Mouse (Mus musculus): ENCODE data around the gene Phospho1. TPM values are rescaled to one million over a fixed set of nuclear protein-coding genes. Genes with fewer than 3 reads are reported as not detected.

The Phospho1 gene
- total RNA-seq (2021) (100 to 1,000 TPM; 179 to 254 TPM), polyA plus RNA-seq (2012; rRNA removed) (431 and 453 TPM in 2 replicates)
- long read RNA-seq, transcript Phospho1-201 (3 exons, 1,910 nt): minor isoform, 7 of 32 reads
- long read RNA-seq, transcript Phospho1-202 (3 exons, 590 nt): major isoform, 22 of 32 reads
- long read RNA-seq, partial matches to known transcripts: 2 of 32 reads
- long read RNA-seq, other reads (novel, unspliced or antisense): 1 of 32 reads

- peak; percentile 97 for DNase-seq
Measured at GRCm38 (mm10) chr11:95824071-95824876, at the start of gene Phospho1. Phospho1 (plus strand) TSS chr11:95824499.

DNA sequence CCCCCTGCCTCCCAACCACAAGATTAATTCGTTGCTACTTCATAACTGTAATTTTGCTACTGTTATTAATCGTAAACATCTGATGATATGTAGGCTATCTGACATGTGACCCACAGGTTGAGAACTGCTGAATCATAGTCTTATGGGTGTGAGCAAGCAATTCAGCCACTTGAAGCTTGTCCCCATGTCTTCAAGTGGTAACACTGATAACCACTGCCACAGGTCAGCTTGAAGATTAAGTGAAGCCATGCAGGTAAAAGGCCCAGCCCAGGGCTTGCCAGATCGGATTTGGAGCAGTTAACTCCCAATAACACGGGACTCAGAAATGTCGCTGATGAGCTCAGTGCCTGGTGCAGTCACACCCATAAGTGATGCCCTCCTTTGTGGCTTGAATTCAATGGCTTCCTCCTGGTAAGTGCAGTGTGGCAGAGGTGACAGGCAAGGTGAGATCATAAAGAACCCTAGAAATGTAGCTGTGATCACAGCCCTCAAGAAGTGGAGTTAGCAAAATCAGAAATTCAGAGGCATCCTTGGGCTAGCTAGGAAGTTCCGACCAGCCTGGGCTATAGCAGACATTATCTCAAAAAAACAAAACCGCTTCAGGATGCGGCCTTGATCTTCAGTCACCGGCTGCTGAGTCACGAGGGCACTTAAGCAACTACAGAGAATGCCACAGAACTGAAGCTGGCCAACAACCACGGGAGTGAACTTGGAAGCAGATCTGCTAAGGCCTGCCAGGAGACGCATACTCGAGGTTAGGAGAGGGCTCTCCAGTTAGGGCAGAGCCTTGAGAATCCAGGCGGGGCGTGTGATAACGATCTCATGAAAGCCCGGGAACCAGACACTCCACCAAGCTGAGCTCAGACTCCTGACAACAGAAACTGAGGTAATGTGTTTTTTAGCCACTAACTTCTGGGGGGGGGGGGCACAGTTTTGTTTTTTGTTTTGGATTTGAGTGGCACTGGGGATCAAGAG, 46.7 kb upstream of the Phospho1 start:
- peak; percentile 94 for DNase-seq

DNA sequence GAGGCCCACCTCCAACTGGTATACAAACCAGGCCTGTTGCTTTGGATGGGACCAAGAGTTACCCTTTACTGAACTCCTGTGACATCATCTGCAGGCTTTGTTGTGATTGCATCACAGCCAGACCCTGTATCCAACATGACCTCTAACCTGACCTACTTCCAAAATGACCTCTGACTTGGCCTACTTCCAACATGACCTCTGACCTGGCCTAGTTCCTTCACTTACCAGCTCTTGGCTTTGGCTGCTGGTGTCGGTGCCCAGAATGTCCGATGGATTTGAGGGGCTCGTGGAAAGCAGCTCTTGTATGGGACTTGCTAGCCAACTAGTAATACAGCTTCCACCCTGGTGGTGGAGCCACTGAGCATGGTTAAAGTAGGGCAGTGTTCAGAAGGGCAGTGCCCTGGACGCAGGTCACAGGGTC, 45.5 kb upstream of the Phospho1 start:
- peak; percentile 82 for DNase-seq

GRCm38 (mm10) chr11:95779366-95779765, 44.9 kb upstream of the Phospho1 start:
- no peak for DNase-seq

DNA sequence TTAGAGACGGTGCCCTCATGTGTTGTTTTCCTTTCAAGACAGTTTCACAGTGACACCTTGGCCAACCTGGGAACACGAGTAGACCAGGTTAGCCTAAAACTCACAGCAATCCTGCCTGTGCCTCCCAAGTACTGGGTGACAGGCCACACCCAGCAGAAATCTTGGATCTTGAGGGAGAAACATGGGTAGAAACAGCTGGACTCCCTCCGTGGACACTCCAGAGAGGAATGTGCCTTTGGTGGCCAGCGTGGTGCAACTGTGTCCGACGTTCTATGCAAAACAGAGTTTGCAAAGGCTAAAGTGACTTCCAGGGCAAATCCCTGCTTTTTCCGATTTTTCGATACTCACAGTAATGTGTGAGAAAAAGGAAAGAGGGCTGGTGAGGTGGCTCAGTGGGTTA, 43.8 kb upstream of the Phospho1 start:
- DNase-seq: no peak

DNA sequence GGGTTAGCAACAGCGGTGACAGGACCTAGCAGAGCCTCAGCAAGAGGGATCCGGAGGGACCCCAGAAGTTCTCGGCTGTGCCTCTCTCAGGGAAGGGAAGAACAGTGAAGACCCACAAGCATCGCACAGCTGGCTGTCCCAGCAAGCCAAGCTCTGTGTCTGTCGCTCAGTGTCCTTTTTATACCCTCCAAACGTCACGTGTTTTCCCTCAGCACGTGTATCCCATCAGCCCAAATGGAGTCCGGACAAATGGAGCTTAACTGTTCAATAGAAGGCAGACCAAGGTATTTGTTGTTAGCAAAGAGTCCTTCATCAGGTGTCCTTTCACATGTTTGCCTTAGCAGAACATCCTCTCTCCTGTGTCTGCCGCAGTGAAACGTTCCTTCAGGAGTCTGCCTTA, 42.7 kb upstream of the Phospho1 start:
- no peak for DNase-seq

DNA sequence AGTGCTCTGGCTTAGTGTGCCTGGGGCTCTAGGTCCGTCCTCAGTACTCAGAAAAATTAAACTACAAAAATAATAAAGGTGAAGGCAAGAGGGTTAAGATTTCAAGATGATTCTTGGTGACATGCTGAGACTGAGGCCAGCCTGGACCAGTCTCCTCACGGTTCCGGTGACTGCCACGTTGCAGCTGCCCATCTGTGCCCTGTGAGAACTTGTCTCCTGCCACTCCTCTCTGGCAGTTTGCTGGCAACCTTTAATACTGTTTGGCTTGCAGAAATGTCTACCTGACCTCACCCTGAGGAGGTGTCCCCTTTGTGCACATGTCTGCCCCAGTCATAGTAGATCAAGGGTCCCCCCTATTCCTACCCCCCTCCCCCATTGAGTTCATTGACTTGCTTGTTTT, 40.8 kb upstream of the Phospho1 start:
- DNase-seq: no peak

- DNase-seq: no peak
Measured at GRCm38 (mm10) chr11:95783958-95784357, 40.3 kb upstream of the Phospho1 start.

DNA sequence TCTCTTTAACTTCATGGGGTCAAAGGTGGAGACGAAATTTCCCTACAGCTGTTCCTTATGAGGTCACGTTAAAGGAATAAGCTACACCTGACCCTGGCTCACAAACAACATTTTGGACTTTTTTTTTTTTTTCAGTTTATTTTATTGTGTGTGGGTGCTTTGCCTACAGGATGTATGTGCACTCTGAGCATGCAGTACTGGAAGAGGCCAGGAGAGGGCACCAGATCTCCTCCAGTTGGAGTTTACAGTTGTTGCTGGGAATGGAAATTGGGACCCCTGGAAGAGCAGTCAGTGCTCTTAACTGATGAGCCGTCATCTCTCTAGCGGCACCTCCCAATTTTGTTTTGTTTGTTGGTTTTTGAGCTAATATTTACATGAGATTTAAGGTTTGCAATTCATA, 38.6 kb upstream of the Phospho1 start:
- DNase-seq: no peak

DNA sequence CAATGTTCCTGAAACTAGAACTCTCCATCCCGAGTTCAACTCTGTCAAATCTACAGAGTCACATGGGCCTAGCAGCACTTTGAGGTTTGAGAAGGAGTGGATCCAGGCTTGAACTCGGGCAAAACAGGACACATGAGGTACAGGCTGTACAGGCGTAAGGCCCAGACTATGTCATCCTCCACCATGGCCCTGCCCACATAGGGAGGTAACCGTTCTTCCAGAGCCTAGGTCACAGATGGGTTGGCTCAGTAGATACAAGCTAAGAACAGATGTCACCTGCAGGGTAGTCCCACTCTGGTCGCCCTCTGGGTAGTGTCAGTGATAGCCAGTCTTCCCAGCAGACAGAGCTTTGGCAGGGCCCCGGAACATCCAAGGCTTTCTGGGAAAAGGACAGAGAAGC, 37.8 kb upstream of the Phospho1 start:
- no peak for DNase-seq

DNA sequence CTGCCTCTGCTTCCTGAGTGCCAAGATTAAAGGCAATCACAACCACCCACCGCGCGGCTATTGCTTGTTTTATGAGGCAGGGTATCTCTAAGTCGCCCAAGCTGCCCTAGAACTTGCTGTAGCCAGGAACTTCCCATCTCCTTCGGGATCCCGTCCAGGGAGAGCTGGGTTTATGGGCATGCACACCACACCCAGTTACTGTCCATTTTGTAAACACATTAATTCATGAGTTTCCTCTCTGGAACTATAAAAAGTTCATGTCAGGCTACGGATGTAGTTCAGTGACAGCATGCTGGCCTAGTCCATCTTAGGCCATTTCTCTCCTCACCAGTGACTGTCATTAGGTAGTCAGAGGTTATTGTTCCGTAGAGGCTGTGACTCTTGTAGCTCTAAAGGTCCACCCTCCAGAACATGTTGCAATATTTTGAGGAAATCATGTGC, 34.8 kb upstream of the Phospho1 start:
- DNase-seq: peak; percentile 65

- no peak for DNase-seq
Measured at GRCm38 (mm10) chr11:95791787-95792186, 32.5 kb upstream of the Phospho1 start.

GRCm38 (mm10) chr11:95792950-95793509, 31.3 kb upstream of the Phospho1 start:
- no peak for DNase-seq

- DNase-seq: no peak
Measured at GRCm38 (mm10) chr11:95794201-95794600, 30.1 kb upstream of the Phospho1 start.

- no peak for DNase-seq
Measured at GRCm38 (mm10) chr11:95795582-95795981, 28.7 kb upstream of the Phospho1 start.

DNA sequence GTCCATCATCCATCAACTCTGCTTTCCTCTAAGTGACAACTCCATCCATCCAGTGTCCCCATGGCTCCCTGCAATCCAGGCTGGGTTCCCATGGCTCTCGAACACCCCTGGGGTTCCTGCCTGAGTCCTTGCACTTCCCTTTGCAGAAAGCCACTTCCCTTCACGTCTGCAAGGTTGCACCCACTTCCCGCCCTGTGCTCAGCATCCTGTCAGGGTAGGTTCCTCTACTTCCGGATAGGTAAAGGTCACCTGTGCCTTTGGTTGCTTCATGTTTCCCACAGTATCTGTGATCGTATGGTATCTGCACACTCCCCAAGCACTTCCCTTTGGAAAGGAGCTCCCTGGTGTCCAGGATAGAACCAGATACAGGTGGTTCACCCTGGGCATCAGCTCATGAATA, 19.3 kb upstream of the Phospho1 start:
- no peak for DNase-seq

DNA sequence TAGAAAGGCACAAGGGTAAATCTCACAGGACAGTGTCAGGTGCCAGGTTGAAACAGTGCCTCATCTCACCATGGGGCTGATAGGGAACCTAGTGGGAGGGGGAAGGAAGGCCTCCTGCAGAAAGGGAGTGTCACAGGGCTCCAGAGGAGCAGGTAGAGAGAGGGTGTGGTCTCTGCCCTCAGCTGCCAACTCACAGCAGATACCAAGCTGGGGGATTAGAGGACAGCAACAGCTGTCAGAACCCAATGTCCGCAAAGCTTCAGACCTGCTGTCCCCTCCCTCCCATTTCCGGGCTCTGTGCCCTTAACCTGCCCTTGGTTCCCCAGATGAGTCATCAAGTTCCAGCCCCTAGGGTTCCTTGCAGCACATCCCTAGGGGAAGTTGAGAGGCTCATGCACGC, 18.8 kb upstream of the Phospho1 start:
- DNase-seq: peak; percentile 86

GRCm38 (mm10) chr11:95807884-95808283, 16.4 kb upstream of the Phospho1 start:
- no peak for DNase-seq

DNA sequence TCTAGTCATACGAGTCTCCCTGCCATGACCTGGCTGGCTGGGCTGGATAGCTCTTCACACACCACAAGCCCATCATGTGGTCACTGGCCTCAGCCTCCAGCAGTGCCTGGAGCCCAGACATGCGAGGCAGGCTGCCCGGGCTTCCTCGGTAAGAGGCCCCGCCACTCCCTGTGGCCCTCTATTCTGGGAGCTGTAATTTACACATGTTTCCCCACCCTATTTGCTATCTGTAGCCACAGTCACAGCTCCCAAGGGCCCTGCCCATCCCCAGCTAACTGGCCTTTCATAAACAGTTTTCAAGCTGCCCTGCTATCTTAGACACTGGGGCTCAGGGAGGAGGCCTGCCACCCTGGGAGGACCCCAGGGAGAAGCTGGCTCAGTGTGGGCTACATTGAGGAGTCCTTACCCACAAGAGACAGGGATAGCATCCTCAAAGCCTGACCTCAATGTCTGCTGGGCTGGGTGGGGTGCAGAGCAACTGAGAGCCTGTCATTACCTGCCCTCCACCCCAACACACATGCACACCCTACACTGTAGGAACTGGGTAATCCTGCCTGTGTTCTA, 15.8 kb upstream of the Phospho1 start:
- no peak for DNase-seq

DNA sequence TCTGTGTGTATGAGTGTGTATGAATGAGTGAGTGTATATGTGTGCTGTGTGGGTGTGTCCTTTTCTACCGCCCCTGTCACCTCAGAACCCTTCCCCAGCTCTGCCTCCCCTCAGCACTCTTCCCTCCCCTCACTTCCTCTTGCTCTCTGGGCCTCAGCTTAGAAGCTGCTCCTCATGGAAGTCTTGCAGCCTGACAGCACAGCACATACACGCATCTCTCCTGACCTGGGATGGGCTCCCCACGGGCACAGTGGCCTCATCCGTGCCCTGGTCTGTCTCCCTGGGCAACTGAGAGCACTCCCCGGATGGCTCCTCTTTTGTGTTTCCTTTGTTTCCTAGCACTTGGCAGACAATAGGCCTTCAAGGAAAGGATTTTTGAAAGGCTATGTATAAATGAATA, 14.7 kb upstream of the Phospho1 start:
- no peak for DNase-seq

DNA sequence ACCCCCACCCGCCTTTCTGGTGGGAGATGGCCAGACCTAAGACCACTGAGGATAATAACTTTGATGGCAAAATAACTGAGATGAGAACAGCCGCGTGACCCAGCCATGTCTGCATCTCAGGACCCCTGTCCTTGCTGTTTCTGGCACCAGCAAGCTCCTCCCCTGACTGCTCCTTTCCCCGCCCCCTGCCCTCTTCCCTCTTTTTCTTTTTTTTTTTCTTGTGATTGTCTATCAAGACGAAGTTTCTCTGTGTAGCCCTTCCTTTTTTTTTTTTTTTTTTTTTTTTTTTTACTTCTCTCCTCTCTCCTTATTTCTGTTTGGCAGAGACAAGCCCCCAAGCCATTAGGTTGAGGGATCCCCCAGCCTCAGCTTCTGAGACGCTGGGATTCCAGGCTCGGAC, 13.5 kb upstream of the Phospho1 start:
- DNase-seq: no peak

DNA sequence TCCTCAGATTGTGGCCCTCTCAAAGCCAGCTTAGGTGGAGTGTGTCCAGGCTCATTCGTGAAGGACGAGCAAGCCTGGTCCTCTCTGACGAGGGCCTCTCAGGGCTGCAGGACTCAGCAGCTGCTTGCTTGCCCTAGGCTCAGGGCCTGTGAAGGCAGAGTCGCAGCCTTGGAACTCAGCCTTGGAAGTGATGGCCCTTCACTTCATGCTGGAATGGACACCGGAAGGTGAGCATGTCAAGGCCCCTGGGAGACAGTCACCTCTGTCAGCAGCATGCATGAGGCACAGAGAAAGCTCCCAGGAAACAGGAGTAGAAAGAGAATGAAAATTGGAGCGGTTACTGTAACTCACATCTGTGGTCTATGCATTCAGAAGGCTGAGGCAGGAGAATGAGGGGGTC, 12.6 kb upstream of the Phospho1 start:
- DNase-seq: no peak
